Mouse (Mus musculus) left cerebral cortex, postnatal 10 days (tissue): Measurements from ENCODE around the gene Slc9a8. TPM values are rescaled to one million over a fixed set of nuclear protein-coding genes. Genes with fewer than 3 reads are reported as not detected.
"Not testable (repeated sequence)": the region's sequence is repeated elsewhere in the genome, so short reads cannot be mapped to it uniquely, and the experiment has no call there.

Experiments used
- DNase-seq, 2 experiments: peaks; one replicate each; pipeline ENCODE4 v3.0.0; 2021 to 2022; ENCODE audit warnings: low spot score in 2 of 2, mixed read lengths in 1 of 2; ENCODE audit errors: extremely low spot score in 1 of 2
- intact Hi-C: fragments of 180-260 bp; cut with DNase I; formaldehyde crosslinking; loops from one replicate; pipeline ENCODE4 v1.15.1; 2025
- total RNA-seq, 2 experiments: library from RNA; stranded (reverse); gene quantifications; 2 replicates each; pipeline ENCODE4 v1.2.3; 2021

The Slc9a8 gene
- total RNA-seq: 10 to 100 TPM; 33.9 to 35.6 TPM

GRCm38 (mm10) chr2:167421330-167422149, at the start of gene Slc9a8:
Gene Slc9a8, plus strand, starts transcription at chr2:167421712.
- intact Hi-C loops: no loop called here
- peak; percentile 89 to 97 for DNase-seq

- intact Hi-C loops: no loop called here
- DNase-seq: peak in 1 of 2 experiments; percentile 81
These were observed 48.2 kb upstream of the Slc9a8 start for GRCm38 (mm10) chr2:167373266-167373665.

- intact Hi-C loops: no loop called here
- no peak for DNase-seq
These were observed 47.2 kb upstream of the Slc9a8 start for GRCm38 (mm10) chr2:167374191-167374805.

GRCm38 (mm10) chr2:167375135-167375534, 46.4 kb upstream of the Slc9a8 start:
- DNase-seq: no peak
- intact Hi-C loops: no loop called here

- intact Hi-C loops: no loop called here
- no peak for DNase-seq
These were observed 45.8 kb upstream of the Slc9a8 start for GRCm38 (mm10) chr2:167375688-167376087.

- DNase-seq: peak in 1 of 2 experiments; percentile 56
- intact Hi-C loops: no loop called here
These were observed 45.4 kb upstream of the Slc9a8 start for GRCm38 (mm10) chr2:167376160-167376564.

GRCm38 (mm10) chr2:167377697-167378096, 43.8 kb upstream of the Slc9a8 start:
- intact Hi-C loops: no loop called here
- no peak for DNase-seq

- intact Hi-C loops: no loop called here
- DNase-seq: no peak
These were observed 42.5 kb upstream of the Slc9a8 start for GRCm38 (mm10) chr2:167378972-167379371.

- DNase-seq: no peak
- intact Hi-C loops: no loop called here
These were observed 40.8 kb upstream of the Slc9a8 start for GRCm38 (mm10) chr2:167380615-167381285.

- no peak for DNase-seq
- intact Hi-C loops: no loop called here
These were observed 39.9 kb upstream of the Slc9a8 start for GRCm38 (mm10) chr2:167381596-167381995.

GRCm38 (mm10) chr2:167382389-167382788, 39.1 kb upstream of the Slc9a8 start:
- DNase-seq: no peak
- intact Hi-C loops: no loop called here

GRCm38 (mm10) chr2:167383666-167384083, 37.8 kb upstream of the Slc9a8 start:
- intact Hi-C loops: no loop called here
- DNase-seq: no peak

- intact Hi-C loops: no loop called here
These were observed 35.1 kb upstream of the Slc9a8 start for GRCm38 (mm10) chr2:167386456-167386855.

GRCm38 (mm10) chr2:167386998-167387397, 34.5 kb upstream of the Slc9a8 start:
- intact Hi-C loops: no loop called here
- no peak for DNase-seq

More at GRCm38 (mm10) chr2:167386456-167386855, 35.1 kb upstream of the Slc9a8 start:
- DNase-seq: no peak

GRCm38 (mm10) chr2:167394426-167394825, 27.1 kb upstream of the Slc9a8 start:
- intact Hi-C loops: no loop called here
- no peak for DNase-seq

GRCm38 (mm10) chr2:167396420-167396819, 25.1 kb upstream of the Slc9a8 start:
- intact Hi-C loops, DNase-seq: not testable (repeated sequence)

- DNase-seq: no peak
- intact Hi-C loops: no loop called here
These were observed 22.5 kb upstream of the Slc9a8 start for GRCm38 (mm10) chr2:167399012-167399411.

GRCm38 (mm10) chr2:167399646-167400045, 21.9 kb upstream of the Slc9a8 start:
- intact Hi-C loops: no loop called here
- no peak for DNase-seq

- DNase-seq: no peak
- intact Hi-C loops: no loop called here
These were observed 18.4 kb upstream of the Slc9a8 start for GRCm38 (mm10) chr2:167403085-167403484.
